Mouse (Mus musculus) lung, postnatal 14 days (tissue): ENCODE measurements at regions not wholly inside any gene's neighbourhood (a gene's known extent, or its start where the extent isn't known, plus 50 kb on each side); places are given as distances from the start of the nearest gene placed in this dataset.
A peak's percentile ranks its signal among the peaks of the same experiment; 100 is the strongest.

Experiments used
- DNase-seq: peaks from one replicate; pipeline ENCODE4 v3.0.0; 2021

DNA sequence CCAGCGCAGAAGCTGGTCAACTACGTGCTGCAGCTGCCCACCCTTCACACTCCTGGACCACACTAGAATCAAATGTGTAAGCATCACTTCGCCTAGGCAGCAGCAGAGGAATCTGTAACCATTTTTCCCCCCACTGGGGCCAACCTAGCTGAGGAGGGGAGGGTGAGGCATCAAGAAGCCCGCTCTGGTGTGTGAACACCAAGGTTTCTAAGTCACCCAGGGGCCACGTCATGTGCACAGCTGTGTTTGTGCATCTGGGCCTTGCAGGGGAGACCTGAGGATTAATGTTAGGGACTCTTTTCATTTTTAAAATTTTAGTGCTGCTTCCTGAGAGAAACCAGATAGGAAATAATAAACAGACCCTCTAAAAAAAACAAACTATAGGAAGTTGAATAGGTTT lies 321.8 kb downstream of the Rnd3 start:
- DNase-seq = no peak

DNA sequence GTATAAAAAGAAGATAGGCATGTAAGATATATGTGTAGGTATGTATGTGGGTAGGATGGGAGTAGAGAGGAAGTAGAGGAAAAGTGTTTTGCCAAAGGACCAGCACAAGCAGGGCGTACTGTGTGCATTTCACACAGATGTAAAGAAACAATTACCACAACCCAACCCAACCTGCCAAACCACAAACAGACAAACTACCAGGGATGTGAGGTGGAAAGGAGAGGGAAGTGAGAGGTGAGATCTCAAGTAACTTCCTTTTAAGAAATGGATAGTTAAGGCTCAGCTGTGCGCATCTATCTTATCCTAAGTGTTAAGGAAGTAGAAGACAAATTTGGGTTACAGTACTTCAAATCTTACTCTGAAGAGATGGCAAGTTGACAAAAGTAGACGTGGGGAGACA lies 322.4 kb downstream of the Rnd3 start:
- DNase-seq = no peak

DNA sequence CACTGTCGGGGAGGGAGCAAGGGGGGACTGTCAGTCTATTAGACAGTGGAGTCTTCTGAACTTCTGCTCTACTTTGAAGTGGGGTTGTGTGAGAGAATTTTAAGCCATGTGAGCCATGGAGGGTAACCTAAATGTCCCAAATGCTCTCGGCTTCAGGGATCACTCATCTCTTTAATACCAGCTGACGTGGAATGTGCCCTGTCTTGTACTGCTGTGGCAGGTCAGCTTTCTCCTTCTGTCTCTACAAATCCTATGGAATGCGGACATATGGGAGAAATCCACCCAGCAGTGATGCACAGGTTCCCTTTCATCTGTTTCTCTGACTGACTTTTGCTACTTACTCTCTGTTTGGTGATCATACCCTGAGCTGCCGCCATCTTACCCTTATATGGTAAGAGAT lies 323.3 kb downstream of the Rnd3 start:
- no peak for DNase-seq

DNA sequence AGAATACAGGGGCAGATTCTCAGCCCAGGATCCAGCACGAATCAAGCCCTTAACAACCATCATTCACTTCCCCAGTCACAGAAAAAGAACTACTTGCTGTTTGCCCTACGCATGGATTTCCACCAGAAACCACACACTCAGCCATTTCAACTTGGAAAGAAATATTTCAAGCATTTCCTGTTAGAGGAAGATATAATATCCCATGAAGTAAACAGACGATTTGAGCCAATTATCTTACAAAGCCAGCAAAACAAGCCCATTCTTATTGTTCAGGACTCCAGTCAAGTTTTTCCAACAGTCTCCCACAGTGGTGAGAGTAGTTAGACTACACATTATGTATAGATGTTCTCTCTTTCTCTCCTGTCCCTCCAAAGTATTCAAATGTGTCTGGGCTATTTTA lies 324.1 kb downstream of the Rnd3 start:
- no peak for DNase-seq

DNA sequence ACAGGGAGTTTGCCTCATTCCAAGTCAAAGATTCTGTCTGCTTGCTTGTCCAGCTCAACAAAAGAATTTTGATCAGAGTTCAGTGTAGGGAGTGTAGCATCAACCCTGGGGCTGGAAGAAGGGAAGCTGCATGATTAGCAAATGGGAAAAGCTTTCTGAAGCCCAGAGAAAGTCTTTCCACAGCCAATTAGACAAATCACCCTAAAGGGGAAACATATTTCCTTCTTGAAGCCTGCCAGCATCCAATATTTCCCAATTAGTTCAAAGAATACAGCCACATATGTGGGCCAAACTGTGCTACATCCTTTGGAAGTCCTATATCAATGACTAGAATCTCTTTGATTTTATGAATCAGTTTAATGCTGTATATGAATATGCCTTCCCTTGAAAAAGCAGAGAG lies 326.2 kb downstream of the Rnd3 start:
- DNase-seq = no peak

DNA sequence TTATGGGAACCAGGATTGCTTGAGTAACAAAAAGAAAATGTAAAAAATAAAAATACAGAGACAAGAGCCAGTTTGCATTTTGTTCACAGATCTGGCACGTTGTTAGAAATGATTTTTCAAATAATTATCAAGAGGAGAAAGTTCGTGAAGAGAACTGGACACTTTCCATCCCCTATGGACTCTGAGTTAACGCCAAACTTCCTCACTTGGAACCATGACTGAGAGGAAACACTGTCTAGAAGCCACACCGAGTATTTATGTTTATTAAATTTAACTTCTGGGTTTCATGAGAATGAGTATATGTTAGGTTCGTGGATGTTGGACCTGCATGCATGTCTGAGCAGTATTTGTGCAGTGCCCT lies 329.6 kb downstream of the Rnd3 start:
- no peak for DNase-seq

DNA sequence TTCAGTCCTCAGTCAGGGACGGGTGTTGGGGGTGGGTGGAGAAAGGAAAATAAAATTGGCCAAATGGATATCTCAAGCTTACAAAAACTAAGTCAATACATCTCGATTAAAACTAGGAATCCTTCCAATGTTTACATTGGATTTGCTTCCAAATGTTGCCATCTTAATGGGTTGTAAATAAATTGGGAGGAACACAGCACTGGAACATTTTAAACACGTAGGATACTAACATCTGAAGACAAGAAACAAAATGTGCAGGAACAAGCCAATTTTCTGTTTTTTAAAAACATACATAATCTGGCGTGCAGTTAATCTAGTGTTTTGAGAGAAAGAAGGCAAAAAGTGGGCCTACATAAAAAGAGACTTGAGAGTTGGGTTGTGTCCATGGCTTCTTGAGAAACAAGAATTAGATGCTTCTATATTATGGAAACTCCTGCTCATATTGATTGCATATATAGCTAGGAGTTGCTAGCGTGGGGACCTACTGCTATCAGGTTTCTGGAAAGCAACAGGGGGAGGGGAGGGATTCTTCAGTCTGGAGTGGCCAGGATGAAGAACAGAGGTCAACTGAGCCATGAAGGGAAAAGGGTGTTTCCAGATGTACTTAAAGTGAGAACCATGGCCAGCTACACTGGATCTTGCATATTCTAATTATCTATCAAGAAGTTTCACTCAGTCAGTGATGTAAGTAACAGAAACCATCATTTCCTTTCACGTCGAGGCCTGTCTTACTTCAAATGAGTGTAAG lies 330.2 kb downstream of the Rnd3 start:
- DNase-seq = no peak

DNA sequence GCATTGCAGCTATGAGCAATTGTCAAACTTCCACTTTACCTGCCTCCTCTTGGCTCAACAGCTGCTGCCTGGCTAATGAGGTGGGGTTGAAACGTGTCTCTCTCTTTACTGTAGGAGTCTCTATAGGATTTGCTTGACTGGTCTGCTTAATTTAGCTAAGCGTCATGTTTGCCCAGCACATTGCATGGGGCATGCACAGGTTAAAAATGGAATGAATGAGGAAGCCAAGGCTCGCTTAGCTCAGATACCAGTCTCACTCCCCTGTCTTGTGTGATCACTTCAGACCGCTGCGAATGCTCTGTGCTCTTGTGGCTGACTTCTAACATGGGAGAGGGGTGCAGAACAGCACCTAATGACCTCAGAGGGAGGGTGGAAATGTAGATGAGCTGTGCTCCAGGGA lies 332.5 kb downstream of the Rnd3 start:
- no peak for DNase-seq

DNA sequence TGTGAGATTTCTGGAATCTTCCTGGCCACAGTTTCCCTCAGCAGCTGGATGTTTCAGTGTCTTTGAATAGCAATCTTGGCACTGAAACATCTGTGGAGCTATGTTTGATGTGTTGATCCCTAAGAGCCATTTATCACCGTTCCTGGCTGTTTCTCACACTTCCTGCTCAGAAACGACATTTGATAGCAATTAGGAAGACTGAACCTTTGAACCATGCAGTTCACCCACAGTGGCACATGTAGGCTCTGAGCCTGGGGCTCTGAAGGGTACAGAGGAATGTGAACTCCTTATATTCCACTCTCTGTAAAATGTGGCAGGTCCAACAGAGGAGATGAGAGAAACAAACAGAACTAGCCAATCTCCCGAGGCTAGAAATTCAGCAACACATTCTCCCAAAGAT lies 333.4 kb downstream of the Rnd3 start:
- no peak for DNase-seq

DNA sequence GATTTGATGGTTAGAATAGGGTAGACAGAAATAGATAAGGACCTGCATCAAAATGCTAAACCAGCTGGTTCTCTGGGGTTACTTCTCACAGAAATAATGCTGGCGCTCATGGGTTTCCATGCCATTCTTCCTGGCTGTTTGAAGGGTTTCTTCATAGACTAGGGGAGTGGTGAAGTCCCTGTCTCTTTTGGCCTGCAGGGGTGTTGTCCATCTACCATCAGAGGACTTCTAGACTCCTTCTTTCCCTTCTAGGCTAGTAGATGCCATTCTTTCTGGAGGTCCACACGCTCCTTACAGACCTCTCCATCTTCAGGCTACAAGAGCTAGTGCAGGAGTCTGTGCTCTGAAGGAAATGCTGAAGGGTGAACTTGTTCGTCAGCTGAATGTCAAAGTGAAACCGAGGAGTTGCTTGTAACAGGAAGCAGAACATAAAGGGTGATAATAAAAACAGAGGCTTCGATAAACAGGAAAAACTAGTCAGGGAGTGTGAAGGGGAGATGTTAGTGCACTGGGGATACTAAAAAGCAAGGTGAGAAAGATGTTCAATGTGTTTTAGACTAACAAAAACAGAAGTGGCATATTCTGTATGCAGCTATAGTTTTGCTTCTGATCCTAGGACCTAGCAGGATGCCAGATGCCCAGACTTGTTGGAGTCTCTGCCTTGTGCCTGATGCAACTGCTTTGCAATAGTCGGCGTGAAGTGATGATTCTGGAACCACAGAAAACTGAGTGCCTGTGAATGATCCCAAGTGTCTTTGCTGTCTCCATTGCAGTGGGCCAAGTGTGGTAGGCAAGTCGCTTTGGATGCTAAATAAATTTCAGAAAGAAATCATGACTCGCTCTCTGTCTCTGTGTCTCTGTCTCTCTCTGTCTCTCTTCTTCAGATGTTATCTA lies 335.1 kb downstream of the Rnd3 start:
- DNase-seq = peak; percentile 13

DNA sequence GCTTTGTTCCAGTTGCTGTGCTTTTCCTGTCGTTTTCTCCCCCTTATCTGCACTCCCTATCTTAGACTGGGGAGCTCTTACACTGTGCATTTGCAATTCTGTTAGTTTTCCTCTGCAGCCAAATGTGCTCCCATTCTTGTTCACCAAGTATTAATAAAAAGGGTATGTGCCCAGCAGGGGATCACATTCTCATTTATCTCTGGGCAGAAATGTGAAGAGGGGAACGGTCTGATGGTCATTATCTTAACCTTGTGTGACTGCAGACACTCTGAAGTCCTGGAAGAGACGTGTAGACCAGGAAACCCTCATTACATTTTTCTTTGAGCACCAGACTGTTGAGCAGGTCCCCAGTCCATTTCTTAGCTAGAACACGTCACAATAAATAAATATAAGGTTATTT lies 336.6 kb downstream of the Rnd3 start:
- no peak for DNase-seq

DNA sequence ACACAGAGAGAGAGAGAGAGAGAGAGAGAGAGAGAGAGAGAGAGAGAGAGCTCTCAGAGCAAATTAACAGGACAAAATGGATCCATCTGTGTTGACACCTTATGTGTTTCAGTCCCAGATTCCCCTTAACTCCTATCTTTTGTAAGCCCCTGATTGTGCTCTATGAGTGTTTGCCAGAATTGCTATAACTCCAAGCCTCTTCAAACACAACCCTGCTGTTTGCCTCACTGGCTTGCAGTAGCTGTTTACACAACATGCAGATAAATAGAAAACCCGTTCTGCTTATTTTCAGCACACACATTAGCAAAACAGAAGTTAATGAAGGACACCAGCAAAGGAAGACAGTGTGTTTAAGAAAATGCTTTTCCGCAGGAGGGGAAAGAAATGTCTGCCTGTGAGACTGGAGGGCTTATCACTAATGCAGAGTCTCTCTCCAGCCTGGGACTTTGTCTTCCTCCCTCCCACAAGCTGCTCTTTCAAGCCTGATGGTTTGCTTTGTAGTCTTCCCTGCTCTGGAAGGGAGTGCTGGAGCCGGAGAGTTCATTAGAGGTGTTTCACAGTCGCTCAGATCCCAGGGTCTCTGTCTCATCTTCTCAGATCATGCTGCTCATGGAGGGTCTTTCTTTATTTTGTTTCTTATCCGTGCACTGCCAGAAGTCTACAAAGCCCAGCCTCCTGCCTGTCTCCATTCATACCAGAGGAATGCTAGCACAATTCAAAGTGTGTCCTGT lies 338.4 kb downstream of the Rnd3 start:
- DNase-seq = no peak

DNA sequence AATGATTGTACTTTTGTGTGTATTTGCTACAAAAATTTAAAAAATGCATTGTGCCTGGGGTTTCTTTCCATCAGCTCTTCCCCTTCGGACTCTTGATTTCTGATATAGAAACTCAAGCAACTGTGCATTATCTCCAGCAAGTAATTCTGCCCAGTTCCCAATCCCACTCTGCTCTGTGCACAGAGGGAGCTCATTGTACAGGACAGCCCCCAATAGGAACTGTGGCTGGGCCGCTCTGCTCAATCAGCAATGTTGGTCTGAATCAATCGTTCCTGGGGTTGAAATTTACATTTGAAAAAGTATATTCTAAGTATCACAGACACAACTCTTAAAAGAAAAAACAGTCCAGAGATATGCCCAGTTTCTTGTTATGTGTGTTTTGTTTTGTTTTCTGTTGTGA lies 339.1 kb downstream of the Rnd3 start:
- no peak for DNase-seq

DNA sequence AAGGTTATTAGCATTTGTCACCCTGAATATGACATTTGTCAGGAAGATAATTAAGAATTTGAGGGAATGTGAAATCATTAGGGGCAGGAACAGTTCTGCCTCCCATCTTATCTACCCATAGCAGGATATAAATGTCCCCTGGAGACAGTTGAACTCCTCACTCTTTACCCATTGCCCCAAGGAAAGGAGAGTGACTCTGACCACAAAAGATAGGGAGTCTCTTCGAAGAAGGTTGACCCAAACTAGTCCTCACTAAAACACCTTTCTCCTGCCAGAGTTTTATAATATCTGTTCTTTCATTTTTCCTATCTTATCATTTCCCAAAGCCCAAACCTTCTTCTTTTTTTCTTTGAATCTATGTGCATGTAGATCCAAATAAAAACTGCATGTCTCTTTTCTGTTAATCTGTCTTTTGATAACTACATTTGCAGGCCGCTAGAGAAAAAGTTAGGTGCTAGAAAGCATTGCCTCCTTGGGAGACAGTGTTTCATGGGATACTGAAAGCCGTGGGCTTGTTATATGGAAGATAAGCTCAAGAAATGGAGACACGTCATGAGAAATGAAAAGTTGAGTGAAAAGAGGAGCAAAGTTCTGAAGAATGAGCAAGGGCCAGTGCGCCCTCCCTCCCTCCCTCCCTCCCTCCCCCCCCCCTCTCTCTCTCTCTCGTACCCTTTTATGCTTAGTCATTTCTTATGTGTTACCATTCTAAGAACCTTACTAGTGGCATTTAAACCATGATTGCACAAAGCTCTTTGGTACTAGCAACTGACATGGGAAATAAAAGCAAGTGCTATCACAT lies 341.6 kb downstream of the Rnd3 start:
- no peak for DNase-seq

DNA sequence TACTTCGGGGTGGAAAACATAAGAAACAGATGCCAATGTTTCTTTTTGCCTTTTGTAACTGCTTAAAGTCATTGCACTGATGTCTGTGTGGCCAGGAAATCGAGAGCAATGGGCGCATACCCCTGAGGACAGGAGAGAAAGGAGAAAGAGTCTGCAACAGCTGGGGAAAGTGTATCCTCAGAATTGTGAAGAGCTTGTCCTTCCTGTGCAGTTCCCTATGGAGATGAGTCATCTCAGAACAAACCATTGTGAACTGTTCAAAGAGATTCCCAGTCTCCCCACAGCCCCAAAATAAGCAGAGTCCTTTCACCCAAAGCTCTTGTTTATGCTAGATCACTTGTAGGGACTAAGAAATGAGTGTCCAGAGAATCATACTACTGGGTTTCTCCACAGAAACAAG lies 343.3 kb downstream of the Rnd3 start:
- no peak for DNase-seq

DNA sequence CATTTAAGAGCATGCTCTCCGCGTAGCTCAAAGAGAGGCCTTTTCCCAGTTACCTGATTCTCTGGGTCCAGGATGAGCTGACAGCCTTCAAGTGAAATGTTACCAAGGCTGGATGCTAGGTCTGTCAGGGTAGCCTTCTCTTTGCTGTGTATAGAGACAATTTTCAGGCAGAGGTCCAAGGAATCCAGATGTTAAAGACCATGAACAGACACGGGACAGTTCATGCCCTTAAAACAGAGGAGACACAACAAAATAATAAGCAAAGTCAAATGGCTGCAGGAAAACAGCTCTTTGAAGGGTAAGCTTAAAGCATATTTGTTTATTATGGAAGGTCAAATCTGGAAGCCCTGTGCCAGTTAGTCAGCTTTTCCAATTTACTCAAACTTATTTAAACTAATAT lies 352.8 kb downstream of the Rnd3 start:
- no peak for DNase-seq

DNA sequence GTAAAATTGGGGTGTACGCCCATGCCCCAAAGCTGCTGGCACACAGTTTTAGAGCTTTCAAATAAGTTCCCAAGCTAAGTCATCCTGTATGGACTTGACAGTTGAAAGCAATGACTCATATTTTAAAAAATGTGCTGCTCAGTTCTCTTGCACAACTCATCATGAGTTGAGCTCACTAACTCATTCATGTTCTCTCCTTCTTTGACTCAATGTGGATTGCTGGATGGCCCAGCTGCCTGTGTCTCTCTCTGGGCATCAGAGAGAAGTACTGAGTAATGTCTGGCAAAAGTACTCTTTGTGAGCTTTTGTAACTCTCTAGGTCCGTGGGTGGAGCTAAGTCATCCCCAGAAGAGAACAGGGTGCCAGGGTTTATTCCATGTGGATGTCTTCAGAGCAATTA lies 355.3 kb downstream of the Rnd3 start:
- DNase-seq = peak; percentile 13

DNA sequence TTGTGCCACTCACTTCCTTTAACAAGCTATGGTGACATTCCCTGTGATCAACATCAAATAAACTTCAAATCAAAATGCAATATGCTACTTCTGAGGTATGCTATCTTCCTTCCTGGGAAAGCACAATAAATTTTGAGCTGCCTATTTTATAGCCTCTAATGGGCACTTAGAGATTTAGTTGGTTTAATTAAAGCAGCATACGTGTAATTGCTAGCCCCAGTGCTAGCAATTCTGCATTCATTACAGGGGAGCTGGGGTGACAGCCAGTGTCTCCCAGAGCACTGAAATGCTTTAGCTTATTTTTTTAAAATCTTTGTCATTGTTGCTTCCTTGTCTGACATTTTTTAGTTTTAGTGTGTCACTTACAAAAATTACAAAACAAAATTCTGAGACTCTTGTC lies 355.8 kb downstream of the Rnd3 start:
- no peak for DNase-seq

DNA sequence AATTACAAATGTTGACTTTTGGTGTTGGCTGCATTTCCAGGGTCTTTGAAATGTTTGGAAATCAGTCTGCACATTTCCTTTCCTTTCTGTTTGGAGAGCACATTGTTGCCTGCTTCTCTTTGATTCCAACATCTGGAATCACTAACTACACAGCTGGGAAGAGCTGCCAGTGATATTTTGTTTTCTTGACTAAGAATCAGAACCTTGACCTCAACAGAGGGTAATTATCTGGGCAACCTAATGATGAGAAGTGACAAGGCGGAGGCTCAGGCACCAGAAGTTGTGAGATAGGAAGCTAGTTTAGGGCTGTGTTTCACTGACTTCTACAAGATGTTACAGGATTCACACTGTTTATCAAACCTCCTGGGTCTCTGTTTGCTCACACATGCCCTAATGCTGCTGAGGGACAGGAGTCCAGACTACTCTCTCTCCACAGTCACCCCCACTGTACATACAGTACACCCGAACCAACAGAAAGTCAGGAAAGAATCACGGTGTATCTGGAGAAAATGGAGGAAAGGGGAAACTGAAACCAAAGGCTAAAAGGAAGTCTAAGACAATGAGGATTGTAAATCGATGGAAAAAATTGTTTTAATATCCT lies 359.8 kb downstream of the Rnd3 start:
- DNase-seq = peak; percentile 13

DNA sequence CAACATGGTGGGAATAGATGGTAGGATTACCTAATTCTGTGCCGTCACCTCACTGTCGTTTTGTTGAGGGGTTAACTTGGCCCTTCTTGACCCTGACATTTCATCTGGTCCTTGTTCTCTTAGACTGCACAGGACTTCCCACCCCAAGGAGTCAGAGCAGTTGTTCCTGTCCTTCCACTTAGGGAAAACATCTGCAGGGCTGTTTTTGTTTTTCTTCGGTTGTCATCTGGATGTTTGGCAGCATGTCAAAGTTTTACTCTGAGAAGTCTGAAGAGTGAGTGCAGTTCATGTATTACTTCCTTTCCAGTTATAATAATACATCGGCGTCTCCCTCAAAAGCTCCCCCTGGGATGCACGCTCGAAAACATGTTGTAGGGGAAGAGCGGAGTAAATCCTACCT lies 376.8 kb downstream of the Rnd3 start:
- no peak for DNase-seq

DNA sequence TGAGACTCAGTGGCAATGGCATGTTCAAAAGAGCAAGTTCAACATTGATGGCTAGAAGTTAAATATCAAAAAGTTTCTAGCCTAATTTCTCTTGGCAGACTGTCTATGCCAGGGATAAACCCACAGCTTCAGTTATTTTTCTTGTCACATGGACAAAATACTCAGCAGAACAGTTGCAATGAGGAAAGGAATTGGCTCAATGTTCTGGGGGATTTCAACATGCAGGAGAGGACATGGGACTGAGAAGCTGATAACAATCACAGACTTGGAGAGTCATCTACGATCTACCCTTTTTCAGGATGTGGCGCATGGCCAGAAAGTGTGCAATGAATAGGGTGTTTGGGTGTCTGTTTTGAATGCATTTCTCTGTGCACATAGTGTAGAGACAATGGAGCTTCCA lies 389.9 kb downstream of the Rnd3 start:
- DNase-seq = no peak

DNA sequence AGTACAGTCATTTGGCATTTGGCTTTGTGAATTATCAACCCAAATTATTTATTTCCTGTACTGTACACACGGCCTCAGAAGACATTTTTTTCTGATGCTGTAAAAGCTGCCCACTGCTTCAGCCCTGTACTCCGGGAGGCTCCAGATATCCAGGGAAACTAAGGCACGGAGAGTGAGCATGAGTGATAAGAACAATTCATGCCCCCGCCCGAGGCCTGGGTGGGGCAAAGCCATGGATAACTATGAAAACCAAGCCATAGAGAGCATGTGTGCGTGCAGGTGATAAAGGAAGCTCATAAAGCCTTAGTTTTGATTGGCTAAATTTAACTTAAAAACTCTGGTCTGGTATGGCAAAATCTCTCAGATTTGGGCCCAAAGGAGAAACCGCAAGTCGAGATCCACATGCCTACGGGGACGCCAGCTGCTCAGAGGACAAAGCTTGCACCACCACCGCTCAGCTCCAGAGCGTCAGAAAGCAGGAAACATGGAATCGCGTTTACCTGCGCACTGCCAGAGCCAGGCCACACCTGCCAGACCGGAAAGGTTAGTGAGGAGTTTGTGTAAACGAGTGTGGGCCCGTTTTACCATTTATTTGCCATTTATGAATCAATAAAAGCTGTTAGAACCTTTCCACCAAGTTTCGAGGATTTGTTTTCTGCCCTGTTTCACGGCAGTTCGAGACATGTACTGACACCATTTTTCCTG lies 390.9 kb downstream of the Rnd3 start:
- DNase-seq = no peak
